Comparison of ENCODE assay signal across 8 mouse cellular contexts in genomic region chr14:25457434-25457957, GRCm38 (mm10). TPM values are rescaled to one million over a fixed set of nuclear protein-coding genes. Genes with fewer than 3 reads are reported as not detected.
A peak's percentile ranks its signal among the peaks of the same experiment; 100 is the strongest.
DNase-seq lines count a peak whose midpoint lies in the region; ATAC-seq and TF ChIP-seq lines count a peak whose summit lies in the region.

No protein-coding gene starts in this region.

- H3K36me3 ChIP-seq in forebrain, embryonic 14.5 days (ENCODE audit: control insufficient read depth, insufficient read depth, low read length): no peaks in the 10 kb centered on the region
- H3K36me3 ChIP-seq in liver, embryonic 16.5 days (ENCODE audit: control insufficient read depth, insufficient read depth): no peaks in the 10 kb centered on the region
- no peaks in the 10 kb centered on the region for H3K36me3 ChIP-seq in neural tube, embryonic 12.5 days
- H3K36me3 ChIP-seq in stomach, postnatal 0 days (ENCODE audit: control insufficient read depth, insufficient read depth, low read length): no peaks in the 10 kb centered on the region

- intact Hi-C loops in heart, postnatal 14 days (cut with DNase I): loop anchor here (1.0 to 10.0 kb wide), 7 partner anchors 79 to 960 kb away; no protein-coding TSS in a partner anchor

- TF ChIP-seq EP300 in stomach, postnatal 0 days (optimal IDR thresholded peaks at IDR 0.05): peak; percentile 94

- no peaks in the 10 kb centered on the region for H3K27me3 ChIP-seq in forebrain, embryonic 14.5 days (replicated peaks; ENCODE audit: control insufficient read depth, insufficient read depth, low read length)
- peaks cover 58% of the 10 kb centered on the region for H3K27me3 ChIP-seq in liver, embryonic 16.5 days (ENCODE audit: control insufficient read depth, insufficient read depth, low read depth, low read length)
- no peaks in the 10 kb centered on the region for H3K27me3 ChIP-seq in neural tube, embryonic 12.5 days (replicated peaks)
- H3K27me3 ChIP-seq in stomach, postnatal 0 days (ENCODE audit: control insufficient read depth, insufficient read depth, low read length): no peaks in the 10 kb centered on the region

- H3K4me1 ChIP-seq in brown adipose tissue, adult 24 weeks (ENCODE audit: control insufficient read depth, insufficient read depth, insufficient read length, low read length): peaks cover 3% of the 10 kb centered on the region
- peaks cover 13% of the 10 kb centered on the region for H3K4me1 ChIP-seq in forebrain, embryonic 14.5 days (ENCODE audit: control insufficient read depth, insufficient read depth, low read length)
- peaks cover 30% of the 10 kb centered on the region for H3K4me1 ChIP-seq in liver, embryonic 16.5 days (ENCODE audit: control insufficient read depth, low read depth, low read length)
- H3K4me1 ChIP-seq in neural tube, embryonic 12.5 days: peaks cover 32% of the 10 kb centered on the region
- peaks cover 9% of the 10 kb centered on the region for H3K4me1 ChIP-seq in stomach, postnatal 0 days (replicated peaks; ENCODE audit: control insufficient read depth, insufficient read depth)

- H3K9ac ChIP-seq in forebrain, embryonic 14.5 days (ENCODE audit: low read length): peak overlapping the region; percentile 100
- peak overlapping the region; percentile 61 for H3K9ac ChIP-seq in liver, embryonic 16.5 days (ENCODE audit: low read depth, low read length)
- H3K9ac ChIP-seq in neural tube, embryonic 12.5 days: peak overlapping the region; percentile 99
- H3K9ac ChIP-seq in stomach, postnatal 0 days (ENCODE audit: low read length): peak overlapping the region; percentile 76

- DNase-seq in forebrain, embryonic 14.5 days (ENCODE audit: low spot score): peak; percentile 98
- DNase-seq in heart, postnatal 14 days: peak; percentile 98 to 99
- DNase-seq in large intestine, adult 2 months (ENCODE audit: low read depth, low spot score): peak; percentile 93
- peak; percentile 99 for DNase-seq in stomach, postnatal 0 days (ENCODE audit: low spot score)

- H3K4me2 ChIP-seq in forebrain, embryonic 14.5 days (ENCODE audit: low read length): peak overlapping the region; percentile 98
- peak overlapping the region; percentile 75 for H3K4me2 ChIP-seq in liver, embryonic 16.5 days (ENCODE audit: low read depth, low read length)
- H3K4me2 ChIP-seq in neural tube, embryonic 12.5 days (replicated peaks): peak overlapping the region; percentile 96
- peak overlapping the region; percentile 81 for H3K4me2 ChIP-seq in stomach, postnatal 0 days (replicated peaks; ENCODE audit: low read depth)

- peak; percentile 27 for ATAC-seq in CD4-positive, CD25-positive, alpha-beta regulatory T cell, adult 4 months
- ATAC-seq in forebrain, embryonic 14.5 days: peak; percentile 81
- peak; percentile 68 for ATAC-seq in liver, embryonic 16.5 days (ENCODE audit: low read depth)
- peak; percentile 85 for ATAC-seq in neural tube, embryonic 12.5 days (ENCODE audit: low FRiP score, low read depth)
- ATAC-seq in stomach, postnatal 0 days (ENCODE audit: low FRiP score, low TSS enrichment): peak; percentile 81

- TF ChIP-seq CTCF in stomach, postnatal 0 days (IDR thresholded peaks at IDR 0.05; ENCODE audit: low read depth): peak; percentile 83

- 1% methylated on average over 50 of the region's 52 CpGs for WGBS in forebrain, embryonic 14.5 days
- WGBS in large intestine, adult 2 months: 1% methylated on average over 52 of the region's 52 CpGs
- WGBS in liver, embryonic 16.5 days (ENCODE audit: insufficient replicate concordance): under 1% methylated on average over 48 of the region's 52 CpGs
- under 1% methylated on average over 49 of the region's 52 CpGs for WGBS in neural tube, embryonic 12.5 days
- WGBS in stomach, postnatal 0 days: under 1% methylated on average over 50 of the region's 52 CpGs

- no peaks in the 10 kb centered on the region for H3K9me3 ChIP-seq in forebrain, embryonic 14.5 days (replicated peaks; ENCODE audit: control insufficient read depth, low read length)
- no peaks in the 10 kb centered on the region for H3K9me3 ChIP-seq in liver, embryonic 16.5 days (replicated peaks; ENCODE audit: control insufficient read depth, low read length)
- no peaks in the 10 kb centered on the region for H3K9me3 ChIP-seq in neural tube, embryonic 12.5 days
- no peaks in the 10 kb centered on the region for H3K9me3 ChIP-seq in stomach, postnatal 0 days (ENCODE audit: control insufficient read depth, low read length)

- H3K4me3 ChIP-seq in brown adipose tissue, adult 24 weeks (ENCODE audit: insufficient read depth, low read depth, low read length): peak overlapping the region; percentile 64
- H3K4me3 ChIP-seq in forebrain, embryonic 14.5 days (ENCODE audit: low read depth, low read length): peak overlapping the region; percentile 98
- H3K4me3 ChIP-seq in liver, embryonic 16.5 days (ENCODE audit: low read depth, low read length): peak overlapping the region; percentile 77
- peak overlapping the region; percentile 97 for H3K4me3 ChIP-seq in neural tube, embryonic 12.5 days
- H3K4me3 ChIP-seq in stomach, postnatal 0 days (ENCODE audit: low read depth, low read length): peak overlapping the region; percentile 95

- peak overlapping the region; percentile 67 for H3K27ac ChIP-seq in brown adipose tissue, adult 24 weeks (replicated peaks; ENCODE audit: low read depth, low read length)
- H3K27ac ChIP-seq in forebrain, embryonic 14.5 days (ENCODE audit: low read depth, low read length): peak overlapping the region; percentile 99
- H3K27ac ChIP-seq in liver, embryonic 16.5 days (ENCODE audit: low read length): peak overlapping the region; percentile 75
- H3K27ac ChIP-seq in neural tube, embryonic 12.5 days: peak overlapping the region; percentile 99
- H3K27ac ChIP-seq in stomach, postnatal 0 days (replicated peaks): peak overlapping the region; percentile 99

RNA-seq across cellular contexts. Expression of gene Zmiz1, which starts 1.5 kb away (rescaled TPM):
- polyA plus RNA-seq in CD4-positive, CD25-positive, alpha-beta regulatory T cell, adult 4 months (2017; shearing (Covaris generic)): 10 to 100 TPM; 21.2 to 34.3 TPM
- polyA plus RNA-seq in brown adipose tissue, adult 24 weeks (2012; ENCODE audit: insufficient read depth, insufficient read length, missing spikeins): 15.0 and 17.0 TPM in 2 replicates
- polyA plus RNA-seq in forebrain, embryonic 14.5 days (2014; fragmentation: Nextera tagmentation; extraction: Ambion mirVana): 37.0 and 43.8 TPM in 2 replicates
- total RNA-seq in heart, postnatal 14 days (2021): 10 to 100 TPM; 53.9 to 59.4 TPM
- 25.6 and 38.7 TPM in 2 replicates for polyA plus RNA-seq in large intestine, adult 2 months (2012; rRNA removed)
- 4.1 and 6.1 TPM in 2 replicates for polyA plus RNA-seq in liver, embryonic 16.5 days (2015; fragmentation: Nextera tagmentation; extraction: Ambion mirVana)
- 62.2 and 63.4 TPM in 2 replicates for polyA plus RNA-seq in neural tube, embryonic 12.5 days (2016; fragmentation: Nextera tagmentation; extraction: Ambion mirVana)
- 13.0 and 13.8 TPM in 2 replicates for polyA plus RNA-seq in stomach, postnatal 0 days (2015; fragmentation: Nextera tagmentation; extraction: Ambion mirVana)

Comparison
In these comparisons a context has a peak if more than half of its experiments do, and no peak if none do; other contexts are left out.
1. Peak in every context shown above with its lines: DNase-seq, ATAC-seq, H3K4me3 ChIP-seq and H3K27ac ChIP-seq.
2. ATAC-seq: peak in every context shown above with its lines; median percentile 85 in neural tube, embryonic 12.5 days; 81 in forebrain, embryonic 14.5 days; 81 in stomach, postnatal 0 days; 68 in liver, embryonic 16.5 days; 27 in CD4-positive, CD25-positive, alpha-beta regulatory T cell, adult 4 months.